Mouse (Mus musculus) B cell, adult 2 months (primary cell): ENCODE results near the gene Lamc2.
A peak's percentile ranks its signal among the peaks of the same experiment; 100 is the strongest.
"Not testable (repeated sequence)": the region's sequence is repeated elsewhere in the genome, so short reads cannot be mapped to it uniquely, and the experiment has no call there.

Source experiments
- DNase-seq, 2 experiments: peaks; one replicate each; pipeline ENCODE4 v3.0.0; 2022

Lamc2 gene

DNA sequence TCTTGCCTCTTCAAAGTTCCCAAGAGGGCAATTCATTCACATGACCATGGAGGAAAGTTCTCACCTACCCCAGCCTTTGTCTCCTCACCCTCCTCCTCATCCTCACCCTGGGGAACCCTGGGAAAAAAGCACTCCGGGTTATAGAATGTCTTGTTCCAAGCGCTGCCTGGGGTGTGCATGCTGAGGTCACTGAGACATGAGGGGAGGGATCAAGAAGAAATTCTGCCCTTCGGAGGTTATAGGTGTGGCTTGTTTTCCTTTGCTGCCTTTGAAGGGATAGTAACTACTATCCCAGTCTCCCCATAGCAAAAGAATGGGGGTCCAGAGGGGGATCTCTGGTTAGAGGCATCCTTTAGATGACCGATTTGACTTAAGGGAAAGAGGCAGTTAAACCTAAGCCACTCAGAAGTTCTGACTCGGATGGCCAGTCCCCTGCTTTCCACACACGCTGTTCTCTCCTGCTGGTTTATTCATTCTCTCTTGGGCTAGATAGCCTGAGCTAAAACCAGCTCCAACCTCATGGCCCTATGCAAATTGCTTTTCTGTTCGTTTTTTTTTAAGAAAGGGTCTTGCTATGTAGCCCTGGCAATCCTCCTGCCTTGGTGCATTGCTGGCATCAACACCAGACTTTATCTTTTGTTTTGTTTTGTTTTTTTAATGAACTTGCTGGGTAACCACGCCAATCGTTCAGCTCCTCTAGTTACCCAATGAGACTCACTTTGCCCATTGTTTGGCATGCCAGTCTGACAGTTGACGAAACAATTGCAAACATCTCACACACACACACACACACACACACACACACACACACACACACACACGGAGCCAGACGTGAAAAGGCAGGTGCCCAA, 91.8 kb downstream of the Lamc2 start:
- DNase-seq, result no peak

DNA sequence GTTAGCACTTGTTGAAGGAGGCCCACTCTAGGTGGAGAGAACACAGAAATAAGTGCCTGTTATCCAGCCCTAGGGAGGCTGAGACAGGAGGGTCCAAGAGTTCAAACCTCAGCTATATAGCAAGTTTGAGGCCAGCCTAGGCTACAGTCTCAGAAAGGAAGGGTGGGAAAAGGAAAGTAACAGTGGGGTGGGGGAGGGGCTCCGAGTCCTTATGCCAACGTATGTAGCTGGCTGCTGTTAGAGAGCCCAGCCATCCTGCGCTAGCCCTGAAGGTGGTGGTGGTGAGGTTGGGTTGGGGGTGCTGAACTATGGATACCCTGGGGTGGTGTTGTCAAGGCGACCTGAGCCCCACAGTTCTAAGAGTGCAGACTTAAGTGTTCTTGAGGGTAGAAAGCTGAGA, 92.7 kb downstream of the Lamc2 start:
- no peak for DNase-seq

DNA sequence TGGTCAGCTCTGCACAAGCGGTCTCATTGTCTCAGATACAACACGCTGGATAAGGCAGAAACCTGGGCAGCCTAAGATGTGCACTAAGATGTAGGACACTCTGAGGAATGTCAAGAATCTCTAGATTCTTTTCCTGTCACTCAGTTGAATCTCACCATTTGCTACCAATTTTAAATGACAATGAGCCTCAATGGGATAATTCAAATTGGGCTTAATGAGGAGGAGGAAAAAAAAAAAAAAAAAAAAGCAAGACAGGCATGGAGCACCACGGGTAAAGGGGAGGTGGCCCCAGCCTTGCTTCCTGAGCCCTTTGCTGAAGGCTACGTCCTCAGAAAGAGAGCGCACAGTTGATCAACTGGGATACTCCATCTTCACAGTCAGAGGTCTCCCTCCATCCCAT, 93.1 kb downstream of the Lamc2 start:
- DNase-seq, result no peak

DNA sequence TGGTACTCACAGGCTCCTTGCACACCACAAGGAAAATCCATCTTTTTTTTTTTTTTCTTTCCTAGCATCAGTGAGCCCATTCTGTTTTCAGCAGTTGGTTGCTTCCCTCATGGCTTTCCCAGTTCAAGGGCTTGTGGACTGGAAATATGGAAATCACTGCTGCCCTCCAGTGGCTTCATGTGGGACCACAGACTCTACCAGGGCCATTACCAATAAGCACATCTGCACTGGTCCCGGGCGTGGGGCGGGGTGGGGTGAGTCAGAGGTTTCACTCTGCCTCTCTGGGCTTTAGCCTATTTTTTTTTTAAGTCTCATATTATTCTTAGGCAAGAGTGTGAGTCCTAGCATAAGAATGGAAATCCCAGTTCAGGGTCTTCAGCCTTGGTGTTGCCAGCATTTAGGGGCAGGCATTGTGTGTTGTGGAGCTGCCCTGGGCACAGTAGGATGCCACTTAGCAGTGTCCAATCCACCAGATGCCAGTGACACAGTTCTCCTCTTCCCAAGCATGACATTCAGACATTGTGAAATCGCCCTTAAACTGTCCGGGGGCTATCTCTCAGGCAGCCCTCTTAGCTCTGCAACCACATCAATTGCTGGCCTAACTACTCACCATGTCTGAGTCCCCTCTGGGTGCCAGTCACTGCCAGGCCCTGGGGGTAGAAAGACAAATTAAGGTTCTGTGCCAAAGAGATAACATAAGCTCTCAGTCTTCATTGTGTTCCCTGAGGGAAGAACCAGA, 93.8 kb downstream of the Lamc2 start:
- DNase-seq, result peak; percentile 35 to 44

DNA sequence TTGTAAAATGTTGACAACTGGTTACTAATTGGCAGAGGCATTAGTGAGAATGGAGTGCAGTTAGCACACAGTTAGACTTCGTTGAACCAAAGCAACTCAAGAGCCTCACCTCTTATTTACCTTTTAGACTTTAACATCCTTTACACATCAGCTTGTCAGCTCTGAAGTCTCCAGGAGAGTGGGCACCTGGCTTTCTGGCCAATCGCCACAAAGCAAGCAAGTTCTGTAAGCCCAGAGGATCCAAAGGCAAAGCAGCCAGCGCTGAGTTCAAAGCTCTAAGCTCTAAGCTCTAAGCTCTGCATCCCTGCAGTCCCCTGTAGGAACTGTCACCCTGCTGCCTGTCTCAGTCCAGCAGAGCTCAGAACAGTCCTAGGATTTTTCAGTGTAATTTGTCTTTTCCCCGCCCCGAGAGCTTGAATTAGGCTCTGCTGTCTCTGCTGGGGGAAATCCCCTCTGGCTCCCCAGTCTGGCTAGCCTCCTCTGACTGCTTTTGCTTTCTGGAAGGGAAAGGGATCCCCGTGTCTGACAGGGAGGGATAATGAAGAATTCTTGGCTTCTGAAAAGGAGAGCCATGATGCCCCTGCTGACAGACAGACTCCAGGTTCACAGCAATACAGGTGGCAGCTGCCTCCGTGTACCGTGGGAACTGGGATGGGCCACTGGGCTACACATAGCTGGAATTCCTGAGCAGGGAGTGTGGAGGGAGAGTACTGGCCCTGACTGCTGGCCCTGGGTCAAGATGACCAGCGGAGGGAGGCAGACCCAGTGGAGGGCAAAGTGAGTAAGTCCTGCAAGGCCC, 94.6 kb downstream of the Lamc2 start:
- DNase-seq, result no peak

DNA sequence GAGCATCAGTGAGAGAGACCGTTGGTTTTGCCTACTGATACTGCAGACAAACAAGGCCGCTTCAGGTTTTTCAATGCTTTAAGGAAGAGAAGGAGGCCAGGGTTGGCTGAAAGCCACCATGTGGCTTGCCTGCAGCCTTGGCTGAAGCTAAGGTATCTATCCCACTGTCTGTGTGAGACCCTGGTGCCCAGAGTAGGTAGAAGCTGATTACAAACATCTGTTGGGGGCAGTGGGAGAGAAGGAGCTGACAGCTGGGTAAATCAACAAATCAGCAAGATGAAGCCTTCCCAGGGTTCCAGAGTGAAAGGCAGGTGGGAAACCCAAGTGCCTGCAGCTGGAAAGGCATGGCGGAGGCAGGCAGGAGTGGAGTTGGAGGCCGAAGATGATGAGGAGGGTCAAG, 95.4 kb downstream of the Lamc2 start:
- no peak for DNase-seq

DNA sequence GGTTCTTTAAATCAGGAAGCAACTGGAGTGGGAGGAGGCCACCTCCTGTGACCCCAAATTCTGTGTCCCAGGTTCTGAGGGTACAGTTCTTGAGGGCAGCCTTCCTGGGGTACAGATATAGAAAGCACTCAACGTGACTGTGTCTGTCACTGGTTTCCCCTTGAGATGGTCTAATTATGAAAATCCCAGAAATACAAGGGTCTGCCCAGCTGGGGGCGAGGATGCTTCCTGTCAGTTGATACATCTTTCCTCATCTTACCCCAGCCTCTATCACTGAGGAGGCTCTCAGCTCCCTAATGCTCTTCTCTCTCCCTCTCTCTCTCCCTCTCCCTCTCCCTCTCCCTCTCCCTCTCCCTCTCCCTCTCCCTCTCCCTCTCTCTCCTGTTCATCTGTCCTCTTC, 96.2 kb downstream of the Lamc2 start:
- DNase-seq, result peak; percentile 9 to 14

DNA sequence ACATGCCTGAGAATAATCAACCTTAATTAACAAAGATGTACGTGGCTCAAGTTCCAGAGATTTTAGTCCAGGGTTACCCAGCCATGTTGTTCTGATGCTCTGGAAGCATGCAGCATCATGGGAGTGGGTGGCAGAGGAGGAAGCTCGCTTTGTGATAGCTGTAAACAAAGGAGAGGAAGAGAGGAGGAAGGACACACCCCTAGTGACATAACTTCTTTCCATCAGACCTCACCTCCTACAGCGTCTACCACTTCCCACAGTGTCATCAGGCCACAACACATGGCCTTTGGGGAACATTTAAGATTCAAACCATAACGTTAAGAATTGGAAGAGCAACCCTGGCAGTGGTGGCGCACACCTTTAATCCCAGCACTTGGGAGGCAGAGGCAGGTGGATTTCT, 98.5 kb downstream of the Lamc2 start:
- DNase-seq, result no peak

DNA sequence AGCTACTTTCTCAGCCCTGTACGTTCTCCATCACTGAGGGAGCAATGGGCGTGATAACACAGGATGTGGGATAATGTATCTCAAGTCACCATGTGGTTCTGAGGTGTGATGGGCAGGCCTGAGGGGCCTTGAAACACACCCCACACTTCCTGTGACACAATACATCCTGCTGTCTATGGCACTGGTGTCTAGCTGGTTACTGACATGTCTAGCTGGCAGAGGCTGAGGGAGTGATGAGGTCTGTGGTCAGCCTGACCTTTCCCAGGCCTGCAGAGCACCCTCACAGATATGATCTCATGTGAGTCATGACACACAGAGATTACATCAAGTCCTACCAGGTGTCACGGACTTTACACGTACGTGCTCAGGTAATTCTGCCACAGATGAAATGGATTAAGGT, 101.0 kb downstream of the Lamc2 start:
- DNase-seq, result no peak

DNA sequence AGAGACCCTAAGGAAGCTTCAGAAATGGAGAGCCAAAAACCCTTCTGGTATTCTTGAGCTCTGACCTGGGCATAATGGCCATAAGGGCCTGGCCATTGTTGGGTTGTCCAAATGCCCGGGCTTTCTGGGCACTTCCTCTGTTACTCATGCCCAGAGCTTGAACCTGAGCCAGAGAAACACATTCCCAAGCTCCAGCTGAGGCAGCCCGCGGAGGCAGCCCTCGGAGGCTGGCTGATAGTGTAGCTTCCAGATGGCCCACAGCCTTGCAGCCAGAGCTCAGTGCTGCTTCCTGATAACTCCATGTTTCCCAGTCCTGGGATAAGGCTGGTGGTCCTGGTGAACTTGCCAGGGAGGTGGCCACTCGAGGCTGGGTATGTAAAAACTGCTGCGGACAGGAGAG, 102.1 kb downstream of the Lamc2 start:
- DNase-seq, result no peak

DNA sequence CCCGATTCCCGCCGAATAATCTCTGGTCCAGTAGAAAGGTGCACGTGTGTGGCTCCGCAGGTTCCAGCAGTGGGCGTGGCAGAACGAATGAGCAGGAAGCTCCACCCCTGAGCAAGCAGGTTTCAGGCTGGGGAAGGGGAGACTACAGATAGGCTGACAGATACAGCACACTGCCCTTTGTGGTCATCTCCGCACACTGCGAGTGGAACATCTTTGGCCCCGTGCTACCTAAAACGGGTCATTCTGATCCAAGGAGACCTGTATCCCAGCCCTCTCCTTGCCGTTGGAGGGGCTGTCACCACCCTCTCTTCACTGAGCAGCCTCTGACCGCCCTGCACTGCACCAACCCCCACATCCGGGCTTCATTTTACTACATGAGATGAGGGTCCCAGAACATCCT, 103.0 kb downstream of the Lamc2 start:
- not testable (repeated sequence) for DNase-seq

DNA sequence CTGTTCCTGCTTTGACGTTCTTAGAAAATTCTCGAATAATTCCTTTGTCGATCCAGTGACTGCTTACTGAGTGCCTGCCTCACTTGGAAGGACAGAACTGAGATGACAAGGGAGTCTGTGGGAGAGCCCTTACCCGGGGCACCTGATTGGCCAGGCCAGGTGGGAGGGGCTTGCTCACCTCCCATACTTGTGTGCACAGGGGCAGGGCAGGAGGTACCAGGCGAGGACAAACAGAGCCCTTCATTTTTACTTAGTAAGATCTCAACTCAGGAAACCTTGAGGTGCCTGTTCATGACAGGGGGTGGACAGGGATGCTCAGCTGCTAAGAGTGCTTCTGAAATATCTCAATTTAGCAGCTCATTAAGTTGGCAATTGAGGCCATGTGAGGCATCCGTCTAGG, 110.3 kb downstream of the Lamc2 start:
- no peak for DNase-seq

DNA sequence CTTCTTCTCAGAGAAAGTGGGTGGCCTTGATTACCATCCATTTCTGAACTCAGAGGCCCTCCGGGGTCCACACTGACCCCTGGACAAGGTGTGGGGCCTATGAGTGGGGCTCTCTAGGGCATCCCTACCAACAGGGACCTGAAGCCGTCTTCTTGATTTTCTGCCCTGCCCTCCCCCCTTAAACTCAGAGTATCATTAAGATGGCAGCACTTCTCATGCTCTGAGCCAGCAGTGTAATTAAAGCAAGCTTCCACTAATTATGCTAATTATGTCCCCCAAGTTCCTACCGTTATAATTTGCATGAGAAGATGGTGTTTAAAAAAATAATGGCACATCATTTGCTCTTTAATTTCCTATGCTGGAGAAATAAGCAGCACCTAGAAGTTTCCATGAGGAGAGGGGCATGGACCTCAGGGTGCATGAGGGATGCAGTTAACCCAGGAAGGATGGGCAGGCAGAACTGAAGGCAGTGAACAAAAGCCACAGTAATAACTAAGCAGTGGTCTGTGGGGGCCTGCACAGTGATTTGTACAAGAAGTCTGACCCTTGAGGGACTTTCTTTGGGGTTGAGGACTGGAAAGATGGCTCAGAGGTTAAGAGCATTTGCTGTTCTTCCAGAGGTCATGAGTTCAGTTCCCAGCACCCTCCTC, 111.0 kb downstream of the Lamc2 start:
- DNase-seq, result no peak

DNA sequence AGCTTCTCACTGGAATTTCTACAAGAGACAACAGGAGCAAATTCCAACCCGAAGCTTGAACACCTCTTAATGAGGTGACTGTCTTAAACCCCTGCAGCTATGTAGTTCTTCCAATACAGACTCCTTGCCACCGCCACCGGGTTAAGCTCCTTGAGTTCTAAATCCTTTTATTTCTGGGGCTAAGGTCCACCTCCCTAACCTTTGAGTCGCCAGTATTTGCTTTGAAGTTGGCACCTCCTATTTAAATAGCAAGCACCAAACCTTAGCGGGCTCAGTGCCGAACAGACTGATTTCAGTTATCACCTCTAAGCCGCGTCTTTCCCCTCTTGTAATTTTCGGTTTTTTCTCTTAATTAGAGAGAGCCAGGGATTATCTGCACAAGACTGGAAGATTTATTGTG, 112.8 kb downstream of the Lamc2 start:
- no peak for DNase-seq
